8 mouse cellular contexts compared by ENCODE assay signal in the genomic region with DNA sequence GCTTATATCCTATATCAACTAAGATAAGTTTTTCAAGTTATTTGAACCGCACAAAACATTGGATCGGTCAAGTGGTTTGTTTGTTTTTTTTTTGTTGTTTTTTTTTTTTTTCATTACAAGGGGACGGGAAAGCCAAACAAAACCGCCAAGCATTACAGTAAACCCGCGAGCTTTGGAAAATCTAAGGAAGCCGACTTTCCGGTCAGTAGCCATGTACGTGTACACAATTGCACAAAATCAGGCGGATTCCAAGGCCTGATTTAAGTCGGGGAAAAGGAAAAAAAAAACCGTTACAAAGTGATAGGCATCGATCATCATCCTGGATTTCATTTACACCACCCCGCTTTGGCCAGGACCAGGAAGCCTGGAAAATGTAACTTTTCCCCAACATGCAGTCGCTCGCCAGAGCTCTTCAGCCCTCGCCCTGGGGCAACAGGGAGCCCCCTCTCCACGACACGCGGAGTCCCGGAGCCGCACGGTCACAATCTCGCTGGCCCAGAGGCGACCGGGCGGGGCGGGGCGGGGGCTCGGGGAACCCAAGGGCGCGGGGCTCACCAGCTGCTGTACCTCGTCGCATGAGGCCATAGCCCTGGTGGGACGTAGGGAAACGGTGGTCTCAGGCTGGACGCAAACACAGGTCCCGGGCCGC. TPM values are rescaled to one million over a fixed set of nuclear protein-coding genes. Genes with fewer than 3 reads are reported as not detected.
DNase-seq lines count a peak whose midpoint lies in the region; ATAC-seq and TF ChIP-seq lines count a peak whose summit lies in the region.

No protein-coding gene starts in this region.

- no peaks in the 10 kb centered on the region for H3K36me3 ChIP-seq in liver, adult 2 months (ENCODE audit: control insufficient read depth, insufficient read depth, low read length)
- no peaks in the 10 kb centered on the region for H3K36me3 ChIP-seq in hindbrain, embryonic 15.5 days
- H3K36me3 ChIP-seq in midbrain, embryonic 11.5 days (ENCODE audit: control insufficient read depth, insufficient read depth, low read length): no peaks in the 10 kb centered on the region

- no peak for TF ChIP-seq CTCF in liver, adult 2 months (IDR thresholded peaks at IDR 0.05; ENCODE audit: low read depth, low read length)

- ATAC-seq in hindbrain, embryonic 15.5 days (ENCODE audit: low FRiP score, low read depth): no peak
- no peak for ATAC-seq in midbrain, embryonic 11.5 days (ENCODE audit: low FRiP score)
- no peak for ATAC-seq in granulocyte monocyte progenitor cell, adult 5-6 weeks (replicated peaks; ENCODE audit: poor library complexity, severe bottlenecking)

- peaks cover 6% of the 10 kb centered on the region; the same call in 1 of the 2 replicates for H3K4me1 ChIP-seq in liver, adult 2 months (ENCODE audit: control insufficient read depth, insufficient read depth, low read length)
- H3K4me1 ChIP-seq in brown adipose tissue, adult 24 weeks (ENCODE audit: control insufficient read depth, insufficient read depth, insufficient read length, low read length): peaks cover 3% of the 10 kb centered on the region; the same call in 1 of the 2 replicates
- peaks cover 25% of the 10 kb centered on the region for H3K4me1 ChIP-seq in hindbrain, embryonic 15.5 days (replicated peaks)
- H3K4me1 ChIP-seq in midbrain, embryonic 11.5 days (ENCODE audit: control insufficient read depth, insufficient read depth, low read length): peaks cover 15% of the 10 kb centered on the region

- no peak for TF ChIP-seq POLR2A in liver, adult 2 months (IDR thresholded peaks at IDR 0.05; ENCODE audit: extremely low read depth, insufficient read depth, low read length)

- H3K4me3 ChIP-seq in liver, adult 2 months (ENCODE audit: insufficient read depth, low read depth, low read length): peak overlapping the region; percentile 73
- H3K4me3 ChIP-seq in brown adipose tissue, adult 24 weeks (ENCODE audit: insufficient read depth, low read depth, low read length): peak overlapping the region; percentile 95
- peak overlapping the region; percentile 99 for H3K4me3 ChIP-seq in hindbrain, embryonic 15.5 days
- peak overlapping the region; percentile 76 for H3K4me3 ChIP-seq in midbrain, embryonic 11.5 days (ENCODE audit: low read depth, low read length)

- peak; percentile 58 for DNase-seq in liver, adult 2 months (ENCODE audit: extremely low read depth, low read depth, low spot score)
- no peak for DNase-seq in liver
- DNase-seq in midbrain, embryonic 11.5 days (ENCODE audit: low spot score, missing footprints): no peak
- DNase-seq in adrenal gland, postnatal 25 days: no peak
- DNase-seq in gastrocnemius, postnatal 36 days: no peak

- peak overlapping the region; percentile 97 for H3K4me2 ChIP-seq in hindbrain, embryonic 15.5 days
- H3K4me2 ChIP-seq in midbrain, embryonic 11.5 days: peak overlapping the region; percentile 99

- no peaks in the 10 kb centered on the region; the same call in 1 of the 2 replicates for H3K79me2 ChIP-seq in liver, adult 2 months (ENCODE audit: control insufficient read depth, insufficient read depth, low read length)

- under 1% methylated on average over 39 of the region's 39 CpGs for WGBS in liver, adult 2 months
- WGBS in hindbrain, embryonic 15.5 days: 1% methylated on average over 39 of the region's 39 CpGs
- 2% methylated on average over 39 of the region's 39 CpGs for WGBS in midbrain, embryonic 11.5 days

- H3K9me3 ChIP-seq in hindbrain, embryonic 15.5 days: no peaks in the 10 kb centered on the region
- H3K9me3 ChIP-seq in midbrain, embryonic 11.5 days (ENCODE audit: control insufficient read depth, low read length): no peaks in the 10 kb centered on the region

- no peaks in the 10 kb centered on the region for H3K27me3 ChIP-seq in liver, adult 2 months (ENCODE audit: control insufficient read depth, insufficient read depth, low read length)
- no peaks in the 10 kb centered on the region for H3K27me3 ChIP-seq in hindbrain, embryonic 15.5 days
- no peaks in the 10 kb centered on the region for H3K27me3 ChIP-seq in midbrain, embryonic 11.5 days (ENCODE audit: control insufficient read depth, insufficient read depth, low read length)

- intact Hi-C loops in gastrocnemius, postnatal 36 days (cut with DNase I): no loop called here

- H3K9ac ChIP-seq in liver, adult 2 months (ENCODE audit: low read depth, low read length): peak overlapping the region; percentile 80
- peak overlapping the region; percentile 94 for H3K9ac ChIP-seq in hindbrain, embryonic 15.5 days
- H3K9ac ChIP-seq in midbrain, embryonic 11.5 days (ENCODE audit: low read length): peak overlapping the region; percentile 87

- peak overlapping the region; percentile 86 for H3K27ac ChIP-seq in liver, adult 2 months (replicated peaks; ENCODE audit: insufficient read depth, low read depth, low read length)
- peak overlapping the region; percentile 97 for H3K27ac ChIP-seq in brown adipose tissue, adult 24 weeks (replicated peaks; ENCODE audit: low read depth, low read length)
- H3K27ac ChIP-seq in hindbrain, embryonic 15.5 days (replicated peaks): peak overlapping the region; percentile 98
- H3K27ac ChIP-seq in midbrain, embryonic 11.5 days (ENCODE audit: low read depth, low read length): peak overlapping the region; percentile 98

RNA-seq across cellular contexts. Expression of gene Sept10, which starts 0.7 kb away (rescaled TPM):
- 16.0 and 18.7 TPM in 2 replicates for total RNA-seq in liver, adult 2 months (2014; rRNA removed)
- polyA plus RNA-seq in liver, adult 2 months (2012; rRNA removed): 5.2 and 6.7 TPM in 2 replicates
- 25.7 and 37.1 TPM in 2 replicates for polyA plus RNA-seq in brown adipose tissue, adult 24 weeks (2012; ENCODE audit: insufficient read depth, insufficient read length, missing spikeins)
- 15.4 and 17.0 TPM in 2 replicates for polyA plus RNA-seq in hindbrain, embryonic 15.5 days (2015; fragmentation: Nextera tagmentation; extraction: Ambion mirVana)
- 28.8 and 29.3 TPM in 2 replicates for polyA plus RNA-seq in midbrain, embryonic 11.5 days (2014; fragmentation: Nextera tagmentation; extraction: Ambion mirVana)
- 8.8 and 11.6 TPM in 2 replicates for total RNA-seq in granulocyte monocyte progenitor cell, adult 5-6 weeks (2014; fragmentation: Nextera tagmentation)
- total RNA-seq in granulocyte monocyte progenitor cell, adult 5-6 weeks (2017): 7.7 and 17.8 TPM in 2 replicates
- total RNA-seq in adrenal gland, postnatal 25 days (2021): 47.4 and 67.0 TPM in 2 replicates
- 1 to 10 TPM; 6.1 to 7.2 TPM for total RNA-seq in gastrocnemius, postnatal 36 days (2021)

RNA-seq across cellular contexts. Expression of gene Sowahc, which starts 0.8 kb away (rescaled TPM):
- 4.9 and 5.2 TPM in 2 replicates for total RNA-seq in liver, adult 2 months (2014; rRNA removed)
- 1.2 TPM in 2 replicates for polyA plus RNA-seq in liver, adult 2 months (2012; rRNA removed)
- polyA plus RNA-seq in brown adipose tissue, adult 24 weeks (2012; ENCODE audit: insufficient read depth, insufficient read length, missing spikeins): 24.0 and 37.9 TPM in 2 replicates
- polyA plus RNA-seq in hindbrain, embryonic 15.5 days (2015; fragmentation: Nextera tagmentation; extraction: Ambion mirVana): 18.2 and 19.2 TPM in 2 replicates
- polyA plus RNA-seq in midbrain, embryonic 11.5 days (2014; fragmentation: Nextera tagmentation; extraction: Ambion mirVana): 10.0 and 14.3 TPM in 2 replicates
- 6.9 and 8.1 TPM in 2 replicates for total RNA-seq in granulocyte monocyte progenitor cell, adult 5-6 weeks (2014; fragmentation: Nextera tagmentation)
- total RNA-seq in granulocyte monocyte progenitor cell, adult 5-6 weeks (2017): 17.2 and 19.6 TPM in 2 replicates
- total RNA-seq in adrenal gland, postnatal 25 days (2021): 29.0 and 29.1 TPM in 2 replicates
- total RNA-seq in gastrocnemius, postnatal 36 days (2021): 1 to 10 TPM in 1 of 2 experiments, under 1 TPM in 1; 0.64 to 1.0 TPM
